Mouse (Mus musculus): ENCODE data around the gene Hist2h3c2. TPM values are rescaled to one million over a fixed set of nuclear protein-coding genes. Genes with fewer than 3 reads are reported as not detected.

The Hist2h3c2 gene
- polyA plus RNA-seq (2015; fragmentation: Nextera tagmentation; extraction: Ambion mirVana): 2.2 and 3.0 TPM in 2 replicates

DNA sequence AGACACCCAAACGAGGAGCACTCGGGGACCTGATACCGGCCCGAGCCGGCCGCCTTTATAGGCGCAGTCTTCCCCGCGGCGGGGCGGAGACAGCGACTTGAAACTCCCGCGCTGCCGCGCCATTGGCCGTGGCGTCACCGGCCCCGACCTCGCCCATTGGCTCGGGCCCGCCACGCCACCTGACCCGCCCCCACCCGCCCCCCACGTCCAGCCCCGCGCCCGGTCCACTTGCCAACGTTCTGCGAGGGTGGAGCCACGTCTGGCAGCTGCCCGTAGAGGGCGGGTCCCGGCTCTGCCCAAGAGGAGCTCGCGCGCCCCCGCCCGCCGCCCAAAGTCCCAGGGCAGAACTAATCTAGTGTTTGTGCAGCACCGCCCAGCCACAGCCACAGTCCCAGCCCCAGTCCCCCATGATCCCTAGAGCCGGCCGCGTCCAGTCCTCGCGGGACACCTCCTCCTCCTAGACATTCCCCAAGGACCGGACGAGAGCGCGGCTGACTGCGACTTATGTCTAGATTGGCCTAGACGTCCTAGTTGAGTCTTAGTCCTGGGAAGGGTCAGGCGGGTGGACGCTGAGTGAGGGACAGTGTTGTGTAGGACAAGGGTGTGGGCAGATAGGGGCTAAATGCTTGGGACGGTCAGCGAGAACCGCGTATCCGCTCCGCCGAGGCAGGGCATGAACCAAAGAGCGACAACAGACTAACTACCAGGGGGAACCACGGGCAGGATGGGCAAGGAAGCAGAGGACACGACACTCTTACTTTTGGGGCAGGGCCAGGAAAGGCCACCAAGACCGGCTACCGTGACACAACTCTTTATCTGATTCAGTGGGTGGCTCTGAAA lies at the start of gene Hist2h3c2:
TSS of gene Hist2h3c2 (minus strand) at position 174 of the 840 bp plus-strand sequence.

DNA sequence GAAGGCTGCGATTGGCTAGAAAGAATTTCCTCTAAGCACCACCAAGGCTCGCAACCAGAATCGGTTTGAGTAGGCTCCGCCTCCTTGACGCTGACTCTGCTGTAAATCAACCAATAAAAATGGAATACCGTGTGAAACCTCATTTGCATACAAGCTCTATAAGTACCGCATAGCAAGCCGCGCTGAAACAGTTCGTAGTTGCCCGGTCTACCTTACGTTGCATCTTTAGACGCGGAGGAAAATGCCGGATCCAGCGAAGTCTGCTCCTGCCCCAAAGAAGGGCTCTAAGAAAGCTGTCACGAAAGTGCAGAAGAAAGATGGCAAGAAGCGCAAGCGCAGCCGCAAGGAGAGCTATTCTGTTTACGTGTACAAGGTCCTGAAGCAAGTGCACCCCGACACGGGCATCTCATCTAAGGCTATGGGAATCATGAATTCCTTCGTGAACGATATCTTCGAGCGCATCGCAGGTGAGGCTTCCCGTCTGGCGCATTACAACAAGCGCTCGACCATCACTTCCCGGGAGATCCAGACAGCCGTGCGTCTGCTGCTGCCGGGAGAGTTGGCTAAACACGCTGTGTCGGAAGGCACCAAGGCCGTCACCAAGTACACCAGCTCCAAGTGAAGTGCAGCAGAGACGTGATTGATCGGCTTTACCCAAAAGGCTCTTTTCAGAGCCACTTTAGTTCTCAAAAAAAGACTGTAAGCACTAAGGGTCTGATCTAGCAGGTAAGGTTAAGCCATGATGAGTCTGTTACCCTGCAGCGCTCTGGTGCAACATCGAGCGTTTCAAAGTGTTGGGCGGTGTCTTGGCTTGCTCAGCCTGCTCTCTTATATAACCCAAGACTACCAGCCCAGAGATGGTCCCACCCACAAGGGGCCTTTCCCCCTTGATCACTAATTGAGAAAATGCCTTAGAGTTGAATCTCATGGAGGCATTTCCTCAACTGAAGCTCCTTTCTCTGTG lies 30.9 kb upstream of the Hist2h3c2 start, which contains the start of gene Hist2h2bb:
TSS of gene Hist2h2bb (plus strand) at position 242 of the 964 bp plus-strand sequence.

DNA sequence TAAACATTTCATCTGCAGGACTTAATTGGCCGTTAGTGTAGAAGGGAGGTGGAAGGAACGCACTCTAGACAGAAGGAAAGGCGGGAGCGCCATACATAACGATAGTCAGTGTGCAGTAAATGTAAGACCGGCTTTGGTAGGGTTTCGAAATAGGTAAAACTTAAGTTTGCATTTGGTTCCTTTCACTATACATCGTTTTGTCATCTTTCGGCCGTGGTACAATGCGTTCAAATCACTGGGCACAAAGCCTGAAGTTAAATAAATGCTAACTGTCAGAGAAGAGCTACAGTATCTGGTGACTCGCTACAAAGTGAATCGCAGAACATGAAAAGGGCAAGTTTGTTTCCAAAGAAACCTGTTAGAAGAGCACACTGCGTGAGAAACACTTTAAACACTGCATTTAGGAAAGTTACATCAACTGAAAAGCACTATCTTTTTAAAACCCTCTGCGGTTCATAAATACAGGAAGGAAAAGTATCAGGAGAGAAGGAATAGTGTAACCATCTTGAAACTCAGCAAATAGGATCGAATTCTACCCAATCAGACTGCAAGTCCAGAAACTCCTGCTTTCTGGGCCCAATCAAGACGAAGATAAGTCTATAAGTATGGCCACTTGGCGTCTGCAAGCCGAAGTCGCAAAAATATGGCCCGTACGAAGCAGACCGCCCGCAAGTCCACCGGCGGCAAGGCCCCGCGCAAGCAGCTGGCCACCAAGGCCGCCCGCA lies 29.3 kb upstream of the Hist2h3c2 start, which contains the start of gene Hist2h3b:
TSS of gene Hist2h3b (plus strand) at position 604 of the 725 bp plus-strand sequence.

GRCm38 (mm10) chr3:96262979-96263550 lies 24.1 kb upstream of the Hist2h3c2 start, which contains the start of gene Hist2h4:
TSS of gene Hist2h4 (minus strand) at chr3:96263311.

GRCm38 (mm10) chr3:96246427-96246856 lies 7.5 kb upstream of the Hist2h3c2 start, which contains the start of gene Hist2h3c1:
TSS of gene Hist2h3c1 (plus strand) at chr3:96246685.

GRCm38 (mm10) chr3:96245003-96245886 lies 6.3 kb upstream of the Hist2h3c2 start, which contains the start of gene Hist2h2aa1:
TSS of gene Hist2h2aa1 (plus strand) at chr3:96245497.

GRCm38 (mm10) chr3:96239949-96240798 lies 1.2 kb upstream of the Hist2h3c2 start, which contains the start of gene Hist2h2aa2:
TSS of gene Hist2h2aa2 (minus strand) at chr3:96240276.

GRCm38 (mm10) chr3:96220765-96221639 lies 17.9 kb downstream of the Hist2h3c2 start, which contains the start of the genes Hist2h2ac and Hist2h2be:
TSS of gene Hist2h2ac (minus strand) at chr3:96220880.
TSS of gene Hist2h2be (plus strand) at chr3:96221119.

DNA sequence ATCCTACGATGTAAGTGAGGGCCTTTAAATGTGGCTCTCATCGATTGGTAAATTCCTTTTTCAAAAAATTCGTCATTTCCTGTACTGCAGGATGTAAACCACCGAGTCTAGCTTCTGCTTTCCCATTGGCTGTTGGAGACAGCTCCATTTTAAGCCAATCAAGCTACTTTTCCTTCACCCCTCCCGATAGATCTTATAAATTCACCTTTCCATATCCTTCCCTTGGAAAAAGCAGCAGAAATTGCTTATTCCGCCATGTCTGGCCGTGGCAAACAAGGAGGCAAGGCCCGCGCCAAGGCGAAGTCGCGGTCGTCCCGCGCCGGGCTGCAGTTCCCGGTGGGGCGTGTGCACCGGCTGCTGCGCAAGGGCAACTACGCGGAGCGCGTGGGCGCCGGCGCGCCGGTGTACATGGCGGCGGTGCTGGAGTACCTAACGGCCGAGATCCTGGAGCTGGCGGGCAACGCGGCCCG lies 19.2 kb downstream of the Hist2h3c2 start, which contains the start of the genes Bola1 and Hist2h2ab:
TSS of gene Bola1 (minus strand) at position 49 of the 470 bp plus-strand sequence.
TSS of gene Hist2h2ab (plus strand) at position 205 of the 470 bp plus-strand sequence.

Small RNA genes lying within 50 kb of the gene (microRNA-seq; reads per million reads assigned to microRNA genes)
- gene Gm44492 (not detected), gene Gm47311 (not detected), gene Gm47313 (not detected)

Other genes starting within 250 kb of the Hist2h3c2 start
- gene Plekho1, start 243.1 kb downstream of the Hist2h3c2 start, polyA plus RNA-seq (2015; fragmentation: Nextera tagmentation; extraction: Ambion mirVana): 100 and 115 TPM in 2 replicates
- 24.9 and 26.9 TPM in 2 replicates for gene Vps45, start 180.7 kb downstream of the Hist2h3c2 start, polyA plus RNA-seq (2015; fragmentation: Nextera tagmentation; extraction: Ambion mirVana)
- gene Otud7b, start 134.6 kb downstream of the Hist2h3c2 start, polyA plus RNA-seq (2015; fragmentation: Nextera tagmentation; extraction: Ambion mirVana): 18.0 and 20.8 TPM in 2 replicates
- 13.2 and 15.1 TPM in 2 replicates for gene Mtmr11, start 77.1 kb downstream of the Hist2h3c2 start, polyA plus RNA-seq (2015; fragmentation: Nextera tagmentation; extraction: Ambion mirVana)
- 80.2 and 87.8 TPM in 2 replicates for gene Sf3b4, start 66.8 kb downstream of the Hist2h3c2 start, polyA plus RNA-seq (2015; fragmentation: Nextera tagmentation; extraction: Ambion mirVana)
- 2.2 and 2.8 TPM in 2 replicates for gene Sv2a, start 58.0 kb downstream of the Hist2h3c2 start, polyA plus RNA-seq (2015; fragmentation: Nextera tagmentation; extraction: Ambion mirVana)
- gene Bola1, start 19.4 kb downstream of the Hist2h3c2 start, polyA plus RNA-seq (2015; fragmentation: Nextera tagmentation; extraction: Ambion mirVana): 40.9 and 46.7 TPM in 2 replicates
- not detected in 2 replicates for gene Hist2h2ab, start 19.3 kb downstream of the Hist2h3c2 start, polyA plus RNA-seq (2015; fragmentation: Nextera tagmentation; extraction: Ambion mirVana)
- 1.8 and 3.0 TPM in 2 replicates for gene Hist2h2ac, start 18.2 kb downstream of the Hist2h3c2 start, polyA plus RNA-seq (2015; fragmentation: Nextera tagmentation; extraction: Ambion mirVana)
- 3.3 and 3.4 TPM in 2 replicates for gene Hist2h2be, start 18.0 kb downstream of the Hist2h3c2 start, polyA plus RNA-seq (2015; fragmentation: Nextera tagmentation; extraction: Ambion mirVana)
- gene Hist2h2aa2, start 1.1 kb upstream of the Hist2h3c2 start, polyA plus RNA-seq (2015; fragmentation: Nextera tagmentation; extraction: Ambion mirVana): 129 and 159 TPM in 2 replicates
- gene Hist2h2aa1, start 6.4 kb upstream of the Hist2h3c2 start, polyA plus RNA-seq (2015; fragmentation: Nextera tagmentation; extraction: Ambion mirVana): 43.1 and 47.9 TPM in 2 replicates
- gene Hist2h3c1, start 7.6 kb upstream of the Hist2h3c2 start, polyA plus RNA-seq (2015; fragmentation: Nextera tagmentation; extraction: Ambion mirVana): 0.58 and 1.5 TPM in 2 replicates
- 4.2 and 7.1 TPM in 2 replicates for gene Hist2h4, start 24.2 kb upstream of the Hist2h3c2 start, polyA plus RNA-seq (2015; fragmentation: Nextera tagmentation; extraction: Ambion mirVana)
- gene Hist2h3b, start 29.5 kb upstream of the Hist2h3c2 start, polyA plus RNA-seq (2015; fragmentation: Nextera tagmentation; extraction: Ambion mirVana): 12.7 and 16.3 TPM in 2 replicates
- 0.95 and 1.8 TPM in 2 replicates for gene Hist2h2bb, start 30.6 kb upstream of the Hist2h3c2 start, polyA plus RNA-seq (2015; fragmentation: Nextera tagmentation; extraction: Ambion mirVana)
- 4.6 and 8.0 TPM in 2 replicates for gene Fcgr1, start 54.8 kb upstream of the Hist2h3c2 start, polyA plus RNA-seq (2015; fragmentation: Nextera tagmentation; extraction: Ambion mirVana)
- gene BC107364, start 213.2 kb upstream of the Hist2h3c2 start, polyA plus RNA-seq (2015; fragmentation: Nextera tagmentation; extraction: Ambion mirVana): 0.30 and 0.35 TPM in 2 replicates

All from urinary bladder, postnatal 0 days (tissue).